Mouse (Mus musculus) embryo, embryonic 9.5 days (tissue): ENCODE results near the gene Borcs8.

Experiments
- DNase-seq: peaks from one replicate; pipeline ENCODE4 v3.0.0-alpha.2; 2017; ENCODE audit errors: extremely low spot score

Gene Borcs8

DNA sequence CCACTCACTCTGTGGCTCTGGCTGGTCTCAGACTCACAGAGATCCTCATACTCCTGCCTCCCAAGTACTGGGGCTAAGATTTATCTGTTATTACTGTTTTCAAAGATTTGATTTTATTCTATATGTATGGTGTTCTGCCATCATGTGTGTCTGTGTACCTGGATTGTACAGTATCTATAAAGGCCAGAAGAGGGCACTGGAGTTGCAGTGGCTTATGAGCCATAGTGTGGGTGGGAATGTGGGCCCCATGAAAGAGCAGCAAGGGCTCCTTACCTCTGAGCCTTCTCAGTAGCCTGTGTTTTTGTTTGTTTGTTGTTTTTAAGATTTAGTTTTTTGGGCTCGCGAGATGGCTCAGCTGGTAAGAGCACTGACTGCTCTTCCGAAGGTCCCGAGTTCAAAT lies 39.8 kb downstream of the Borcs8 start:
- no peak for DNase-seq

DNA sequence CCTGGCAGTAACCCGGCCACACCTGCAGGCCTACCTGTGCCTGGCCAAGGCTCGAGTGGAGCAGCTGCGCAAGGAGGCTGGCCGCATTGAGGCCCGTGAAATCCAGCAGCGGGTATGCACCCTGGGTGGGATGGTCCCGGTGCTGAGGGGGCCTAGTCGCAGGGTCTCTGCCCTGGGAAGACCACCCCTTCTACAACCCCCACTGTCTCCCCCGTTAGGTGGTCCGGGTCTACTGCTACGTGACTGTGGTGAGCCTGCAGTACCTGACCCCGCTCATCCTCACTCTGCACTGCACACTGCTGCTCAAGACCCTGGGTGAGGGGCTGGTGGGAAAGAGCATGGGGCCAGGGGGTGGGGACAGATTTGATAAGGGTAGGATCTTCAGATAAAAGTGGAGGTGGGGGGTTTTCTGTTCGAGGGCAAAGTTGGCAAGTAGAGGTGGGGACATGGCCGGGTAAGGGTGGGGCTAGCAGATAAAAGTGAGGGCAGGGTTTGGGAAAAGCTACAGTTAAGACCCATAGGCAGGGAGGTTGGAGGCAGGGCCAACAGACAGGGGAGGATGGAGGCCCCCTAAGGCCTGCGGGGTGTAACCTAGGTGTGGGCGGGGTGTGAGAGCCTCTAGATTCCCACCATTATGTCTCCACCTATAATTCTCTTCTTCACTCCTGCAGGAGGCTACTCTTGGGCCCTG lies 42.1 kb downstream of the Borcs8 start:
- DNase-seq = no peak

DNA sequence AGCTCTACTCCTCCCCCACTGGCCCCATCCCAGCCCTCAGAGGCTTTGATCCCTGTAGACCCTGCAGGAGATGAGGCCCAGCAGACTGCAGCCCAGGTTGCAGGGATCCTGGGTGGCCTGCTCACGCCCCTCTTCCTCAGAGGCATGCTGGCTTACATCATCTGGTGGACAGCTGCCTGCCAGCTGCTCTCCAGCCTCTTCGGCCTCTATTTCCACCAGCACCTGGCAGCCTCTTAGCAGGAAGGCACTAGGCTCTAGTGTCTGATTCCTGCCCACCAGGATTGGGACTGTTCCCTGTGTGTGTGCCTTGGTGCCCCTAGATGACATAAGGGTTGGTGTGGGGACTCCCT lies 42.6 kb downstream of the Borcs8 start:
- no peak for DNase-seq

DNA sequence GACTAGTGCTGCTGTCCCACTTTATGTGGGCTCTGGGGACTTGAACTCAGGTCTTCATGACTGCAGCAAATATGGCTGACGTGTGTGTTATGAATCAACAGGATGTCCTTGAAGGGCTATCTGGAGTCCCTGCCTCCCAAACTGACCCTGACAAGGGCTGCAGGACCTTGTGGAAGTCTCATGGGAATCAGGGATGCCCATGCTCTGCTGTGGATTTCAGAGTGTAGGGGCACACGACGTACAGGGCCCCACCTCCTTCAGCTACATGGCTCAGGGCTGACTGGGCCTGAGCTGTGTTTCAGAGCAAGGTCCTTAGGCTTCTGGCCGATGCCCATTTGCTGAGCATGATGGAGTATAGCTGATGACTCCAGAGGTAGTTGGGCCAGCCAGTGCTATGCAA lies 43.9 kb downstream of the Borcs8 start:
- no peak for DNase-seq

DNA sequence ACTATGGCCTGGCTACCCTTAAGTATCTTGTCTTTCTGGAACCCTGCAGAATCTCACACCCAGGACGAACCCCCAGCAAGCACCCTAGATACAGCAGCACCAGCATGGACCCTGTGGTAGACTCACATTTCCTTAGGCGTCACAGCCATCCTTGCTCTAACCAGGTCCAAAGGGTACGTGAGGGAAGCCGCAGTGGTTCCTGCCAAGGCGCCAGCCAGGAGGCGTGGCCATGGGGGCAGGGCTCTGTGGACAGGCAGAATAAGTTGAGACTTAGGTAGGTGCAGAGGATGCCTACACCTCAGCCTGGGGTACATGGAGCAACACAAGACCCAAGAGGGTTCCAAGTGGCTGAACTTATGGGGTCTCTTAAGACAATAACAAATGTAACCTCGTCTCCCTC lies 49.4 kb downstream of the Borcs8 start:
- no peak for DNase-seq

DNA sequence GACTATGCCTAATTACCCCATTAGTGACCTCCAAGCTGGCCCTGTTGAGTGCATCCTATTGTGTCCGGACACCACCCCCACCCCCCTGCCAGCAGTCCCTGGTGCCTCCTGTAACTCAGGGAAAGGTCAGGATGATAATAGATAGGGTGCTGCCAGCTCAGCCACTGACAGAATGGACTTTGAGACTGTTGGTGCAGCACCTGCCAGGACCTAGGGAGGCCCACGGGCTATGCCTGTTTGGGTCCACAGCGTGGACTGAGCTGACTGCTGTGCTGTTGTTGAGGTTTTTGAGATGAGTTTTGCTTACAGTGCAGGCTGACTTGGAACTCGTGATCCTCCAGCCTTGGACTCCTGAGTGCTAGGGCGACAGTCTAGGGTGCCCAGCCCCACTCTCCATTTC lies 53.9 kb downstream of the Borcs8 start:
- DNase-seq = no peak

DNA sequence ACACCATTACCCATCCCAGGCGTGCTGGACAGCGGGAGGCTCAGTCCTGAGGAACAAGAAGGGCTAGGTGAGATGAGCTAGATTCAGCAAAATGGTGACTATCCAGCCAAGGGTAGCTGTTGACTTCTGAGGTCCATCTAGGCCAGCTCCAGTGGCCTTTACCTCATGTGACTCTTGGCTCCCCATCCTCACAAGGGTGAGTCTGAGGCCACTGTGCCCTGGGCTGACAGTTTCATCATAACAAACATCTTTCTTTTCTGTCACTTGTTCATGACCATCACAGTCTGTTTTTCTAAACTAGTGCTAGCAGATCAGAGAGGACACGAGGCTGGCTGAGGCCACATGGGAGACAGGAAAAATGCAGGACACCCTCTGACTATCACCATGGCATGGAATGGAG lies 54.9 kb downstream of the Borcs8 start:
- no peak for DNase-seq

DNA sequence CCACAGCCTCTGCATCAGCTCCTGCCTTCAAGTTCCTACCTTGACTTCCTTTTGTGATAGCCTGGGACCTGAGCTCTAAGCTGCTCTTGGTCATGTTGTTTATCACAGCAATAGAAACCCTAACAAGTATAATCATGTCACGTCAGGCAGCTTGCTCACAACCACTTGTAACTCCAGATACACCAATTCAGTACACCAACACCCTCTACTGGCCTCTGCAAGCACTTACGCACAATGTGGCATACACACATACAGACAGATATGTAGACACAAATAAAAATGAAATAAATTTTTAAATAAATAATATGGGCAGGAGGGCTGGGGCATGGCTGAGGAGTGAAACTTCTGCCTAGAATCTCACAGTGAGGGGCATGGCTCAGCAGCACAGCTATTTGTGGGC lies 56.5 kb downstream of the Borcs8 start:
- DNase-seq = no peak
